Mouse (Mus musculus) forebrain, embryonic 13.5 days (tissue): ENCODE measurements around the gene Svip. TPM values are rescaled to one million over a fixed set of nuclear protein-coding genes. Genes with fewer than 3 reads are reported as not detected.

Source experiments
- ATAC-seq: fragments of 200-750 bp; cut with Nextera tagmentation; 2 replicates; pipeline ENCODE4 v1.8.0; 2017
- H3K27ac ChIP-seq: fragments of 300-500 bp; sonication (generic); 2 replicates; pipeline ENCODE4 v1.5.1; 2015; ENCODE audit warnings: inconsistent platforms, mild to moderate bottlenecking, moderate library complexity
- H3K27me3 ChIP-seq: fragments of 300-500 bp; sonication (generic); 2 replicates; pipeline ENCODE4 v1.6.1; 2015; ENCODE audit warnings: mild to moderate bottlenecking, inconsistent platforms
- H3K36me3 ChIP-seq: fragments of 300-500 bp; sonication (generic); 2 replicates; pipeline ENCODE4 v1.6.1; 2015; ENCODE audit warnings: mild to moderate bottlenecking, inconsistent platforms; ENCODE audit not compliant: poor library complexity, severe bottlenecking
- H3K4me1 ChIP-seq: fragments of 300-500 bp; sonication (generic); 2 replicates; pipeline ENCODE4 v1.6.1; 2015; ENCODE audit warnings: inconsistent platforms
- H3K4me2 ChIP-seq: fragments of 300-500 bp; sonication (generic); 2 replicates; pipeline ENCODE4 v1.6.1; 2015; ENCODE audit warnings: inconsistent platforms, mild to moderate bottlenecking, moderate library complexity
- H3K4me3 ChIP-seq: fragments of 300-500 bp; sonication (generic); 2 replicates; pipeline ENCODE4 v1.5.1; 2015; ENCODE audit warnings: mild to moderate bottlenecking, inconsistent platforms
- H3K9ac ChIP-seq: fragments of 300-500 bp; sonication (generic); 2 replicates; pipeline ENCODE4 v1.6.1; 2015; ENCODE audit warnings: mild to moderate bottlenecking, inconsistent platforms
- H3K9me3 ChIP-seq: fragments of 300-500 bp; sonication (generic); replicated peaks from 2 replicates; pipeline ENCODE4 v1.6.1; 2016; ENCODE audit warnings: inconsistent platforms
- WGBS: fragments of 180-500 bp; shearing (Covaris S2); methylation state at CpG from one replicate; pipeline ENCODE4 v1.1.7; 2015; 5-methylcytosine and 5-hydroxymethylcytosine counted together
- polyA plus RNA-seq: library from polyadenylated mRNA; unstranded; fragments of >200 nt; fragmentation: Nextera tagmentation; extraction: Ambion mirVana; gene quantifications from 2 replicates; pipeline ENCODE4 v1.2.1, GENCODE M21; 2015

The Svip gene
- polyA plus RNA-seq, 1 experiment from 2014 or later, result 22.0 TPM

DNA sequence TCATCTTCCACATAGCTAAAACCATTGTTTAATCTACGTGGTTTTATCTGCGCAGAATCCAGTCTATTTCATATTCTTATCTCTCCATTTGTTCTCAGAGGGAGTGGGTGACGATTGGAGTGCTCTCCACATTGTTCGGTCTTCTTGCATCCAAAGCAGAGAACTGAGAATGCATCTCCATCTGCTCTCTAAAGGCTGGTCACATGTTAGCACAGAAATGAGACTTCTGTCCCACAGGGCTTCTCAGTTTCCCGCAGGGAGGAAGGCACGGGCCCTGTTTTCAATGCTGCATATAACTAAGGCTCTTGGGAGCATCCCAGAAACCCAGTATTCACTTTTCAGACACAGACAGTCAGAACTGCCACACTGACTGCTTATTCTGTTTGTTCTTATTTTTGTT, 20.1 kb downstream of the Svip start:
- H3K27ac ChIP-seq, result no peak overlapping the region
- H3K9ac ChIP-seq, result no peak overlapping the region
- H3K4me3 ChIP-seq, result no peak overlapping the region
- 83% methylated on average over 6 of the region's 6 CpGs for WGBS
- no peaks in the 10 kb centered on the region for H3K36me3 ChIP-seq
- no peaks in the 10 kb centered on the region for H3K4me1 ChIP-seq
- H3K9me3 ChIP-seq, result no peaks in the 10 kb centered on the region
- H3K4me2 ChIP-seq, result no peak overlapping the region
- no peaks in the 10 kb centered on the region for H3K27me3 ChIP-seq
- no peak for ATAC-seq

GRCm38 (mm10) chr7:51982303-51982702, 23.5 kb downstream of the Svip start:
- H3K36me3 ChIP-seq, result no peaks in the 10 kb centered on the region
- no peak overlapping the region for H3K4me3 ChIP-seq
- no peaks in the 10 kb centered on the region for H3K9me3 ChIP-seq
- H3K27me3 ChIP-seq, result no peaks in the 10 kb centered on the region
- H3K4me1 ChIP-seq, result no peaks in the 10 kb centered on the region
- H3K4me2 ChIP-seq, result no peak overlapping the region
- no peak overlapping the region for H3K27ac ChIP-seq
- 26% methylated on average over 1 of the region's 1 CpGs for WGBS
- no peak for ATAC-seq
- H3K9ac ChIP-seq, result no peak overlapping the region

DNA sequence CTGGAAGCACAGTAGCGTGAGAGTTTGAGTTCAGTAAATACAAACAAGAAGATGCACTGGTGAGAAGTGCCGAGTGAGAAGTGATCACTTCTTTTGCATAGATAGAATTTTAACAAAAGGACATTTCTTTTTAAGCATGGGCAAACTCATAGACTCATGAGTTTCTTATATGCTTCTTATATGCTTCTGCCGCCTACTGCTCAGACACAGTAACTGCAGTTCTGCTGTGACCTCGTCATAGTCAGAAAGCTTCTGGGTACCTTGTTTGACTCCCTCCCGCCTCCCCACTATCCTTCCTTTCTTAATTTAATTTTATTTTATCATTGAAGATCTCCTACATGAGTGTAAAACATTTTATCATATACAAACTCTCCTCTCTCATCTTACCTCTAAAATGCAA, 26.5 kb downstream of the Svip start:
- H3K9me3 ChIP-seq, result no peaks in the 10 kb centered on the region
- H3K27ac ChIP-seq, result no peak overlapping the region
- no peaks in the 10 kb centered on the region for H3K36me3 ChIP-seq
- no peak overlapping the region for H3K9ac ChIP-seq
- WGBS, result 46% methylated on average over 5 of the region's 5 CpGs
- H3K4me3 ChIP-seq, result no peak overlapping the region
- peaks cover 11% of the 10 kb centered on the region for H3K4me1 ChIP-seq
- no peaks in the 10 kb centered on the region for H3K27me3 ChIP-seq
- no peak overlapping the region for H3K4me2 ChIP-seq
- no peak for ATAC-seq

GRCm38 (mm10) chr7:51975181-51975580, 30.6 kb downstream of the Svip start:
- 34% methylated on average over 6 of the region's 6 CpGs for WGBS
- H3K27ac ChIP-seq, result peak overlapping the region; percentile 48
- H3K9ac ChIP-seq, result no peak overlapping the region
- H3K27me3 ChIP-seq, result no peaks in the 10 kb centered on the region
- H3K4me1 ChIP-seq, result peaks cover 22% of the 10 kb centered on the region
- ATAC-seq, result peak; percentile 60
- no peak overlapping the region for H3K4me3 ChIP-seq
- H3K36me3 ChIP-seq, result no peaks in the 10 kb centered on the region
- no peak overlapping the region for H3K4me2 ChIP-seq
- no peaks in the 10 kb centered on the region for H3K9me3 ChIP-seq

- no peaks in the 10 kb centered on the region for H3K36me3 ChIP-seq
- no peaks in the 10 kb centered on the region for H3K27me3 ChIP-seq
- no peak overlapping the region for H3K9ac ChIP-seq
- 64% methylated on average over 2 of the region's 2 CpGs for WGBS
- no peak for ATAC-seq
- H3K4me2 ChIP-seq, result no peak overlapping the region
- H3K4me3 ChIP-seq, result no peak overlapping the region
- H3K27ac ChIP-seq, result no peak overlapping the region
- H3K9me3 ChIP-seq, result no peaks in the 10 kb centered on the region
- H3K4me1 ChIP-seq, result peaks cover 22% of the 10 kb centered on the region
Observed at GRCm38 (mm10) chr7:51973526-51973925, 32.3 kb downstream of the Svip start.

GRCm38 (mm10) chr7:51973091-51973490, 32.7 kb downstream of the Svip start:
- H3K4me3 ChIP-seq, result no peak overlapping the region

GRCm38 (mm10) chr7:51972252-51972855, 33.5 kb downstream of the Svip start:
- Histone ChIP-seq H3K36me3 (no peaks in the 10 kb centered on the region), H3K4me3 (no peak overlapping the region), H3K27me3 (no peaks in the 10 kb centered on the region), H3K4me1 (peaks cover 22% of the 10 kb centered on the region), H3K9ac (no peak overlapping the region), H3K27ac (no peak overlapping the region), H3K9me3 (no peaks in the 10 kb centered on the region), H3K4me2 (no peak overlapping the region)
- 34% methylated on average over 6 of the region's 6 CpGs for WGBS
- peak; percentile 67 for ATAC-seq

More at GRCm38 (mm10) chr7:51973091-51973490, 32.7 kb downstream of the Svip start:
- Histone ChIP-seq H3K36me3 (no peaks in the 10 kb centered on the region), H3K9ac (no peak overlapping the region), H3K4me1 (peaks cover 22% of the 10 kb centered on the region), H3K9me3 (no peaks in the 10 kb centered on the region), H3K27ac (no peak overlapping the region), H3K27me3 (no peaks in the 10 kb centered on the region), H3K4me2 (no peak overlapping the region)
- ATAC-seq, result peak; percentile 46
- WGBS, result 67% methylated on average over 5 of the region's 5 CpGs

GRCm38 (mm10) chr7:51969379-51969778, 36.4 kb downstream of the Svip start:
- Histone ChIP-seq H3K4me1 (peaks cover 11% of the 10 kb centered on the region; the same call in 1 of the 2 replicates), H3K9ac (no peak overlapping the region), H3K9me3 (no peaks in the 10 kb centered on the region), H3K27ac (no peak overlapping the region), H3K4me2 (no peak overlapping the region), H3K36me3 (no peaks in the 10 kb centered on the region), H3K27me3 (no peaks in the 10 kb centered on the region), H3K4me3 (no peak overlapping the region)
- ATAC-seq, result no peak

DNA sequence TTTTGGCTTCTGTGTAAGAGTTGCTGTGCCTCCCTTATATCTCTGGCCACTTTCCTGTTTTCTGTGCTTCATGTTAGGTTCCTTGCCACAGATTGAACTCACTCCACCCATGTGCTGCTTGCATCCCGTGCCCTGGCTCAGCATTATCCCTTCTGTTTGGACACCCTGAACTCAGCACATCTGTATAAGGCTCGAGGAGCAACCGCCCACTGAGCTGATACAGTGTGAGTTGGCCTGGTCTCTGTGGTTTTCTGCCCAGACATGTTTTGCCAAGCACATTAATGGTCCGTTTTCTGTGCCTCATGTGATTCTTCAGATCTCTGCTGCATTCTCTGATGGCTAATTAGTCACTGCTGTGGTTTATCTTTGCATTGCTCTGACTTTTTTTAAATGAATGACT, 38.2 kb downstream of the Svip start:
- Histone ChIP-seq H3K4me1 (peaks cover 4% of the 10 kb centered on the region; the same call in 1 of the 2 replicates), H3K4me2 (no peak overlapping the region), H3K27me3 (no peaks in the 10 kb centered on the region), H3K27ac (no peak overlapping the region), H3K4me3 (no peak overlapping the region), H3K36me3 (no peaks in the 10 kb centered on the region), H3K9ac (no peak overlapping the region), H3K9me3 (no peaks in the 10 kb centered on the region)
- WGBS, result 86% methylated on average over 4 of the region's 4 CpGs
- no peak for ATAC-seq

- H3K9me3 ChIP-seq, result no peaks in the 10 kb centered on the region
- no peaks in the 10 kb centered on the region for H3K27me3 ChIP-seq
- no peak overlapping the region for H3K27ac ChIP-seq
- H3K9ac ChIP-seq, result no peak overlapping the region
- no peak overlapping the region for H3K4me2 ChIP-seq
- H3K36me3 ChIP-seq, result no peaks in the 10 kb centered on the region
- H3K4me1 ChIP-seq, result peaks cover 19% of the 10 kb centered on the region
- 96% methylated on average over 7 of the region's 7 CpGs for WGBS
- no peak for ATAC-seq
- H3K4me3 ChIP-seq, result no peak overlapping the region
Observed at GRCm38 (mm10) chr7:51964681-51965080, 41.1 kb downstream of the Svip start.

GRCm38 (mm10) chr7:51962219-51962952, 43.4 kb downstream of the Svip start:
- Histone ChIP-seq H3K4me1 (peaks cover 19% of the 10 kb centered on the region), H3K27me3 (no peaks in the 10 kb centered on the region), H3K9me3 (no peaks in the 10 kb centered on the region), H3K4me3 (no peak overlapping the region), H3K27ac (peak overlapping the region; percentile 19; the same call in 1 of the 2 replicates), H3K4me2 (no peak overlapping the region), H3K9ac (no peak overlapping the region; the same call in 1 of the 2 replicates), H3K36me3 (no peaks in the 10 kb centered on the region)
- ATAC-seq, result peak; percentile 68; the same call in 1 of the 2 replicates
- 43% methylated on average over 10 of the region's 10 CpGs for WGBS

DNA sequence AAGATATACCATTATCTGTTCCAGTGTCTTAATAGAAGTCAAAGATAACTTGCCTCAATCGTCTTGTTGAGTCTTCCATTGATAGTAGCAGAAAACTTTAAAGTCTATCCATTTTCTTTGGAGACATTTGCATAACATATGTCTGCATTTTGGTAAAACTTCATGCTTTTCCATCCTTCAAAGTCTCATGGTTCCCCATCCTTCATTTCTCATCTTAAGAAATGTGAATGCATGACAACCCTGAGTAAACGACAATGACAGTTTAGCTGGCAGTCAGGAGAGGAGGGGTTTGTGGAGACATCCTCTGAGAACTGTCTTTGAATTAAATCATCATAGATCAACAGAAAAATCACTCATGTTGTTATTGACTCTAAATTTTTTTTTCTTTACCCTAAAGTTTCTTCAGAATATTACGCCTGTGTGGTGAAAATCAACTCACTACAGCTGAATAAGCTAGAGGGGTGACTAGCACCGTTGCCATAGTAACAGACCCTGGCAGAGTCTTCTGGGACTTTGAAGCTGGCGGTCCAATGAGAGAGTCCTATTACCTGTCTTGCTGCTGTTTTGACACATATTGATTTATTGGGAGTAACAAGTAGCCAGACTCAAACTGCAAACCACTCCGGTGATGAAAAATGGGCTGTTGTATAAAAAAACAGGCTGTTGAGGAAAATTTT, 45.0 kb downstream of the Svip start:
- Histone ChIP-seq H3K27me3 (no peaks in the 10 kb centered on the region), H3K4me2 (no peak overlapping the region), H3K4me1 (peaks cover 21% of the 10 kb centered on the region), H3K27ac (no peak overlapping the region), H3K36me3 (no peaks in the 10 kb centered on the region), H3K4me3 (no peak overlapping the region), H3K9ac (no peak overlapping the region), H3K9me3 (no peaks in the 10 kb centered on the region)
- ATAC-seq, result peak; percentile 76
- WGBS, result 52% methylated on average over 6 of the region's 6 CpGs
